ENCODE assay signal across 17 mouse cellular contexts in genomic region chr12:94605566-94605965, GRCm38 (mm10).
DNase-seq lines count a peak whose midpoint lies in the region; ATAC-seq and TF ChIP-seq lines count a peak whose summit lies in the region.
"Had no signal": no experiment of that assay in that cellular context is flagged by ENCODE, and none has a peak within 500 bp of the region (broad histone marks: within the 10 kb centered on the region; RNA-seq: fewer than 3 reads in every experiment).

No protein-coding gene starts in this region.

- H3K9me3 ChIP-seq in midbrain, postnatal 0 days (ENCODE audit: low read length) = no peaks in the 10 kb centered on the region
- no peaks in the 10 kb centered on the region for H3K9me3 ChIP-seq in midbrain, embryonic 10.5 days (replicated peaks)
- no peaks in the 10 kb centered on the region for H3K9me3 ChIP-seq in neural tube, embryonic 15.5 days (replicated peaks)
- H3K9me3 ChIP-seq: embryonic facial prominence, embryonic 13.5 days; forebrain, embryonic 12.5 days; hindbrain, embryonic 15.5 days had no signal

- H3K27ac ChIP-seq in midbrain, postnatal 0 days (ENCODE audit: low read depth, low read length) = no peak overlapping the region
- no peak overlapping the region for H3K27ac ChIP-seq in midbrain, embryonic 10.5 days (replicated peaks)
- H3K27ac ChIP-seq in neural tube, embryonic 15.5 days (replicated peaks) = no peak overlapping the region
- H3K27ac ChIP-seq: embryonic facial prominence, embryonic 13.5 days; forebrain, embryonic 12.5 days; hindbrain, embryonic 15.5 days; liver, embryonic 14.5 days had no signal

- no peak overlapping the region for H3K4me3 ChIP-seq in midbrain, postnatal 0 days (ENCODE audit: low read depth, low read length)
- H3K4me3 ChIP-seq in midbrain, embryonic 10.5 days = no peak overlapping the region
- H3K4me3 ChIP-seq in neural tube, embryonic 15.5 days (replicated peaks) = no peak overlapping the region
- H3K4me3 ChIP-seq: embryonic facial prominence, embryonic 13.5 days; forebrain, embryonic 12.5 days; hindbrain, embryonic 15.5 days had no signal

- no peaks in the 10 kb centered on the region for H3K36me3 ChIP-seq in midbrain, postnatal 0 days (ENCODE audit: insufficient read depth, low read length)
- no peaks in the 10 kb centered on the region for H3K36me3 ChIP-seq in midbrain, embryonic 10.5 days
- H3K36me3 ChIP-seq in neural tube, embryonic 15.5 days = no peaks in the 10 kb centered on the region
- H3K36me3 ChIP-seq: embryonic facial prominence, embryonic 13.5 days; forebrain, embryonic 12.5 days; hindbrain, embryonic 15.5 days had no signal

- no peak overlapping the region for H3K4me2 ChIP-seq in midbrain, postnatal 0 days (ENCODE audit: low read depth, low read length, poor library complexity, severe bottlenecking)
- no peak overlapping the region for H3K4me2 ChIP-seq in neural tube, embryonic 15.5 days
- H3K4me2 ChIP-seq: embryonic facial prominence, embryonic 13.5 days; forebrain, embryonic 12.5 days; hindbrain, embryonic 15.5 days had no signal

- peak; percentile 5 for DNase-seq in gastrocnemius, postnatal 14 days
- DNase-seq in gastrocnemius, postnatal 36 days = no peak
- peak; percentile 46 for DNase-seq in midbrain, postnatal 0 days (ENCODE audit: low spot score)
- DNase-seq in midbrain, embryonic 10.5 days (ENCODE audit: low spot score) = no peak
- peak; percentile 14 for DNase-seq in layer of hippocampus, adult 11-12 months (ENCODE audit: low spot score)
- peak; percentile 42 for DNase-seq in telencephalon, adult 2 months (ENCODE audit: low read depth, low spot score)
- DNase-seq: adrenal gland, postnatal 14 days; heart, adult 11 months; kidney, adult 2 months; kidney, postnatal 36 days; lung, postnatal 10 days had no signal

- WGBS in midbrain, postnatal 0 days = 80% methylated on average over 1 of the region's 1 CpGs
- 100% methylated on average over 1 of the region's 1 CpGs for WGBS in midbrain, embryonic 10.5 days
- WGBS in neural tube, embryonic 15.5 days = 74% methylated on average over 1 of the region's 1 CpGs

- intact Hi-C loops in gastrocnemius, postnatal 14 days (cut with DNase I; ENCODE audit: low total_unique reads) = no loop called here
- intact Hi-C loops in gastrocnemius, postnatal 36 days (cut with DNase I) = no loop called here

- H3K9ac ChIP-seq in midbrain, postnatal 0 days (replicated peaks; ENCODE audit: low read length, poor library complexity, severe bottlenecking) = no peak overlapping the region
- H3K9ac ChIP-seq in neural tube, embryonic 15.5 days (replicated peaks) = no peak overlapping the region
- H3K9ac ChIP-seq: embryonic facial prominence, embryonic 13.5 days; forebrain, embryonic 12.5 days; hindbrain, embryonic 15.5 days; liver, embryonic 14.5 days had no signal

- H3K27me3 ChIP-seq in midbrain, postnatal 0 days (ENCODE audit: insufficient read depth, low read length) = no peaks in the 10 kb centered on the region
- H3K27me3 ChIP-seq in midbrain, embryonic 10.5 days (ENCODE audit: low read depth, poor library complexity, severe bottlenecking) = no peaks in the 10 kb centered on the region
- no peaks in the 10 kb centered on the region for H3K27me3 ChIP-seq in neural tube, embryonic 15.5 days (replicated peaks)
- H3K27me3 ChIP-seq: embryonic facial prominence, embryonic 13.5 days; forebrain, embryonic 12.5 days; hindbrain, embryonic 15.5 days had no signal

- H3K4me1 ChIP-seq in midbrain, postnatal 0 days (ENCODE audit: insufficient read depth, low read length) = no peaks in the 10 kb centered on the region
- H3K4me1 ChIP-seq in midbrain, embryonic 10.5 days = no peaks in the 10 kb centered on the region
- H3K4me1 ChIP-seq in neural tube, embryonic 15.5 days = no peaks in the 10 kb centered on the region
- H3K4me1 ChIP-seq: embryonic facial prominence, embryonic 13.5 days; forebrain, embryonic 12.5 days; hindbrain, embryonic 15.5 days had no signal

- no peak for ATAC-seq in midbrain, postnatal 0 days (ENCODE audit: low FRiP score)
- no peak for ATAC-seq in neural tube, embryonic 15.5 days (ENCODE audit: low FRiP score)
- ATAC-seq: CD4-positive, CD25-positive, alpha-beta regulatory T cell, adult 4 months had no signal

- TF ChIP-seq CTCF in midbrain, postnatal 0 days (IDR thresholded peaks at IDR 0.05) = no peak

Comparison
In these comparisons a context has a peak if more than half of its experiments do, and no peak if none do; other contexts are left out.
1. DNase-seq: peak in gastrocnemius, postnatal 14 days (single experiment), midbrain, postnatal 0 days (single experiment), layer of hippocampus, adult 11-12 months (single experiment) and telencephalon, adult 2 months (single experiment); none in gastrocnemius, postnatal 36 days (0 of 2) and midbrain, embryonic 10.5 days (single experiment).